Mouse (Mus musculus) G1E (cell line): Measurements from ENCODE around the gene Gm4952.

ENCODE experiments used
- CTCF ChIP-seq: IDR thresholded peaks from 2 replicates; pipeline ENCODE4 v1.5.1; 2012; ENCODE audit warnings: low read depth, low read length, inconsistent platforms, mixed read lengths
- GATA1 ChIP-seq: IDR thresholded peaks from 2 replicates; pipeline ENCODE4 v1.6.1; 2012; ENCODE audit warnings: borderline replicate concordance, low read length, inconsistent platforms, mixed read lengths
- POLR2AphosphoS5 ChIP-seq: IDR thresholded peaks from 2 replicates; pipeline ENCODE4 v1.6.1; 2012; ENCODE audit warnings: low read depth, low read length, inconsistent platforms; ENCODE audit not compliant: insufficient replicate concordance
- TAL1 ChIP-seq: conservative IDR thresholded peaks from 2 replicates; pipeline ENCODE4 v1.6.1; 2012; ENCODE audit warnings: low read depth, low read length, inconsistent platforms, mixed read lengths

DNA sequence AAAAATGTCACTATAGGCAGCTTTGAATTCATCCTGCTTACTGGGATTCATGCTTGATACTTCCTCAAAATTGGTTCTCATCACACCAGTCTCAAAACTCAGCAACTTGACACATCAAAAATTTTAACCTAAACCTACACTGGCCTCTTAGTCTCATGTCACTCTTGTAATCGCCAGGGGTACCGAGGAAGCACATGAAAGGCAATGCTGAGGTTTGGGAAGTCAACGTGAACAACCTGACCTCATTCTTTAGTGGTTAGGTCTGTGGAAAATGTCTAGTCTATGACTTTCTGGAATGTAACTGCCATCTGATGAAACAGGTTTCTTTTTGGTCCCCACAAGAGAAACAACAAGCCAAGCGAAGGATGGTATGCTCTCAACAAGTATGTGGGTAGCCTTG lies 35.2 kb downstream of the Gm4952 start:
- TF ChIP-seq CTCF (no peak), POLR2AphosphoS5 (no peak), GATA1 (no peak), TAL1 (no peak)
